Mouse (Mus musculus) liver, embryonic 14.5 days (tissue): ENCODE measurements around the gene Aldh1a7.

Experiments
- CTCF ChIP-seq: IDR thresholded peaks from 2 replicates; pipeline ENCODE4 v1.5.1; 2016; ENCODE audit warnings: antibody characterized with exemption, low read depth, control low read depth
- EP300 ChIP-seq: IDR thresholded peaks from 2 replicates; pipeline ENCODE4 v1.6.1; 2016; ENCODE audit warnings: antibody characterized with exemption, low read depth

DNA sequence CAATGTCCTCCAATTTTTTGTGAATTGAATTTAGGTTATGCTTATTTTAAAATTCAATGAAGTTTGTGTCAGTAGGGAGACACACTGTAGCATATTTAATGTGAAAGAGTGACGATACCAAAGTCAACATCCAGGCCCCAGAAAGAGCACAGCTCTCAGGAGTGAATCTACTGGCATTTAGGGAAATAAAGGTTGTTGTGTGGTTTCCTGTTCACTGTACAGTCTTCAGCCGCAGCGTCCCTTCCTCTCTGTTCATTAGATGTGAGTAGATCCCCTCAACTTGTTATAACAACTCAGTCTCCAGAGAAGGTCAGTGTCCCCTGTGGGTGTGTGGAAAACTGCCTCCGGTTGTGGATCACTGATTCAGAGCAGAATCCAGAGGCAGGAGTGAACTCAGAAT lies 20.6 kb downstream of the Aldh1a7 start:
- no peak for TF ChIP-seq CTCF
- no peak for TF ChIP-seq EP300
